Mouse (Mus musculus) midbrain, embryonic 16.5 days (tissue): Measurements from ENCODE around the gene Olfr536. TPM values are rescaled to one million over a fixed set of nuclear protein-coding genes. Genes with fewer than 3 reads are reported as not detected.

ENCODE experiments used
- polyA plus RNA-seq: library from polyadenylated mRNA; unstranded; fragments of >200 nt; fragmentation: Nextera tagmentation; extraction: Ambion mirVana; gene quantifications from 2 replicates; pipeline ENCODE4 v1.2.1, GENCODE M21; 2015

Olfr536 gene
- polyA plus RNA-seq, 1 experiment from 2014 or later = not detected

Other genes with a start within 250 kb of the Olfr536 start
- gene Olfr525, start 186.5 kb downstream of the Olfr536 start, polyA plus RNA-seq = not detected in 2 replicates
- gene Olfr527, start 173.4 kb downstream of the Olfr536 start, polyA plus RNA-seq = not detected in 2 replicates
- gene Olfr60, start 145.7 kb downstream of the Olfr536 start, polyA plus RNA-seq = not detected in 2 replicates
- gene Olfr530, start 131.1 kb downstream of the Olfr536 start, polyA plus RNA-seq = not detected in 2 replicates
- gene Olfr531, start 104.5 kb downstream of the Olfr536 start, polyA plus RNA-seq = not detected in 2 replicates
- gene Olfr532, start 85.8 kb downstream of the Olfr536 start, polyA plus RNA-seq = not detected in 2 replicates
- not detected in 2 replicates for gene Olfr533, start 44.0 kb downstream of the Olfr536 start, polyA plus RNA-seq
- not detected in 2 replicates for gene Olfr535, start 23.2 kb downstream of the Olfr536 start, polyA plus RNA-seq
- gene Olfr538, start 60.5 kb upstream of the Olfr536 start, polyA plus RNA-seq = not detected in 2 replicates
- gene Olfr46, start 93.9 kb upstream of the Olfr536 start, polyA plus RNA-seq = 0.03 TPM in 1 of 2 replicates, not detected in the other
- gene Olfr61, start 121.6 kb upstream of the Olfr536 start, polyA plus RNA-seq = not detected in 2 replicates
- not detected in 2 replicates for gene Olfr53, start 139.1 kb upstream of the Olfr536 start, polyA plus RNA-seq
- 0.03 TPM in 1 of 2 replicates, not detected in the other for gene Olfr539, start 152.5 kb upstream of the Olfr536 start, polyA plus RNA-seq
- gene Olfr45, start 174.6 kb upstream of the Olfr536 start, polyA plus RNA-seq = not detected in 2 replicates
- gene Olfr541, start 189.9 kb upstream of the Olfr536 start, polyA plus RNA-seq = not detected in 2 replicates